ENCODE assay signal across 8 mouse cellular contexts in the genomic region with DNA sequence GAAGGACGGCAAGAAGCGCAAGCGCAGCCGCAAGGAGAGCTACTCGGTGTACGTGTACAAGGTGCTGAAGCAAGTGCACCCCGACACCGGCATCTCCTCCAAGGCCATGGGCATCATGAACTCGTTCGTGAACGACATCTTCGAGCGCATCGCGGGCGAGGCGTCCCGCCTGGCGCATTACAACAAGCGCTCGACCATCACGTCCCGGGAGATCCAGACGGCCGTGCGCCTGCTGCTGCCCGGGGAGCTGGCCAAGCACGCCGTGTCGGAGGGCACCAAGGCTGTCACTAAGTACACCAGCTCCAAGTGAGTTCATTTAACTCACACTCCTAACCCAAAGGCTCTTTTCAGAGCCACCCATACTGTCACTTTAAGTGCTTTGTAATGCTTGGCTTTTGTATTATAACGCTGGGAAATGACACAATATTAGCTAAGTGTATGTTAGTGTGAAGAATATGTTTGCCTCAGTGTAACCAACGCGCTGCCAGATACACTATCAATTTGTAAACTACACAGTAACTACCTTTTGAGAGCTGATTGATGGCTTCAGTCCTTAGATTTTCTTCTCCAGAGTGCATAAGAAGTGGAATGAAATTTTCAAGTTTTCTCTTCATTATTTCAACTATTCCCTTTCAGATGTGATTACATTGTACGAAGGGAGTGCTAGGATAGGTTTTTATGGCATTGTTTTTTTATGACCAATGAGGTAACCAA. TPM values are rescaled to one million over a fixed set of nuclear protein-coding genes. Genes with fewer than 3 reads are reported as not detected.
A peak's percentile ranks its signal among the peaks of the same experiment; 100 is the strongest.
DNase-seq lines count a peak whose midpoint lies in the region; ATAC-seq and TF ChIP-seq lines count a peak whose summit lies in the region.
"Not testable (repeated sequence)": the region's sequence is repeated elsewhere in the genome, so short reads cannot be mapped to it uniquely, and the experiment has no call there.
"Had no signal": no experiment of that assay in that cellular context is flagged by ENCODE, and none has a peak within 500 bp of the region (broad histone marks: within the 10 kb centered on the region; RNA-seq: fewer than 3 reads in every experiment).

No protein-coding gene starts in this region.

- H3K36me3 ChIP-seq in embryonic facial prominence, embryonic 14.5 days (ENCODE audit: control insufficient read depth, insufficient read depth, low read length); heart, embryonic 11.5 days (ENCODE audit: control insufficient read depth, insufficient read depth, low read length); limb, embryonic 15.5 days: not testable (repeated sequence)

- not testable (repeated sequence) for H3K9me3 ChIP-seq in embryonic facial prominence, embryonic 14.5 days (ENCODE audit: control insufficient read depth, low read length); heart, embryonic 11.5 days (replicated peaks; ENCODE audit: control insufficient read depth, low read length); limb, embryonic 15.5 days

- not testable (repeated sequence) for ATAC-seq in embryonic facial prominence, embryonic 14.5 days (ENCODE audit: low read depth); heart, embryonic 11.5 days (replicated peaks; ENCODE audit: insufficient number of reproducible peaks, low FRiP score, low TSS enrichment); limb, embryonic 15.5 days (ENCODE audit: insufficient number of reproducible peaks, low FRiP score, low TSS enrichment, low read depth)
- peak; percentile 2 for ATAC-seq in inflammation-experienced regulatory T-cells, adult 6 months
- peak; percentile 23 for ATAC-seq in megakaryocyte progenitor cell, adult 5-6 weeks (replicated peaks; ENCODE audit: poor library complexity)

- peak overlapping the region; percentile 76 for H3K9ac ChIP-seq in embryonic facial prominence, embryonic 14.5 days (ENCODE audit: low read depth, low read length)
- peak overlapping the region; percentile 78 for H3K9ac ChIP-seq in heart, embryonic 11.5 days (ENCODE audit: low read depth, low read length)
- peak overlapping the region; percentile 40 for H3K9ac ChIP-seq in limb, embryonic 15.5 days

- not testable (repeated sequence) for H3K4me1 ChIP-seq in bone marrow, adult 2 months (ENCODE audit: control insufficient read depth, insufficient read depth, low read length); embryonic facial prominence, embryonic 14.5 days (ENCODE audit: control insufficient read depth, insufficient read depth, low read length); heart, embryonic 11.5 days (ENCODE audit: control insufficient read depth, insufficient read depth, low read length); olfactory bulb, adult 2 months (ENCODE audit: control insufficient read depth, insufficient read depth, low read length)
- peaks cover 23% of the 10 kb centered on the region for H3K4me1 ChIP-seq in limb, embryonic 15.5 days

- not testable (repeated sequence) for TF ChIP-seq CTCF in bone marrow, adult 2 months (IDR thresholded peaks at IDR 0.05; ENCODE audit: control insufficient read depth, insufficient read depth, low read length); olfactory bulb, adult 2 months (IDR thresholded peaks at IDR 0.05; ENCODE audit: insufficient read depth, low read depth, low read length)

- under 1% methylated on average over 17 of the region's 34 CpGs for WGBS in bone marrow, adult 2 months
- under 1% methylated on average over 11 of the region's 34 CpGs for WGBS in embryonic facial prominence, embryonic 14.5 days
- 4% methylated on average over 10 of the region's 34 CpGs for WGBS in heart, embryonic 11.5 days (ENCODE audit: insufficient replicate concordance)
- under 1% methylated on average over 17 of the region's 34 CpGs for WGBS in limb, embryonic 15.5 days
- WGBS in olfactory bulb, adult 2 months = under 1% methylated on average over 17 of the region's 34 CpGs

- H3K4me3 ChIP-seq in bone marrow, adult 2 months (replicated peaks; ENCODE audit: control insufficient read depth, low read depth, low read length) = peak overlapping the region; percentile 59
- H3K4me3 ChIP-seq in embryonic facial prominence, embryonic 14.5 days (ENCODE audit: low read depth, low read length) = peak overlapping the region; percentile 52
- peak overlapping the region; percentile 51 for H3K4me3 ChIP-seq in heart, embryonic 11.5 days (ENCODE audit: low read depth, low read length)
- H3K4me3 ChIP-seq in limb, embryonic 15.5 days = peak overlapping the region; percentile 43
- H3K4me3 ChIP-seq in olfactory bulb, adult 2 months (ENCODE audit: insufficient read depth, low read depth, low read length) = peak overlapping the region; percentile 54

- peak overlapping the region; percentile 97 for H3K27ac ChIP-seq in bone marrow, adult 2 months (ENCODE audit: control insufficient read depth, insufficient read depth, low read depth, low read length, poor library complexity)
- peak overlapping the region; percentile 95 for H3K27ac ChIP-seq in embryonic facial prominence, embryonic 14.5 days (replicated peaks; ENCODE audit: low read depth, low read length)
- H3K27ac ChIP-seq in heart, embryonic 11.5 days (ENCODE audit: low read depth, low read length) = peak overlapping the region; percentile 96
- peak overlapping the region; percentile 94 for H3K27ac ChIP-seq in limb, embryonic 15.5 days
- H3K27ac ChIP-seq in olfactory bulb, adult 2 months (ENCODE audit: insufficient read depth, low read depth, low read length) = peak overlapping the region; percentile 96

- peak; percentile 26 for DNase-seq in embryonic facial prominence, embryonic 14.5 days (ENCODE audit: low spot score)

- not testable (repeated sequence) for H3K27me3 ChIP-seq in embryonic facial prominence, embryonic 14.5 days (replicated peaks; ENCODE audit: control insufficient read depth, insufficient read depth, low read length); heart, embryonic 11.5 days (ENCODE audit: control insufficient read depth, insufficient read depth, low read length); limb, embryonic 15.5 days

- H3K4me2 ChIP-seq in embryonic facial prominence, embryonic 14.5 days (ENCODE audit: low read depth, low read length) = peak overlapping the region; percentile 75
- H3K4me2 ChIP-seq in heart, embryonic 11.5 days = peak overlapping the region; percentile 75
- H3K4me2 ChIP-seq in limb, embryonic 15.5 days = peak overlapping the region; percentile 53

- TF ChIP-seq POLR2A in bone marrow, adult 2 months (IDR thresholded peaks at IDR 0.05; ENCODE audit: borderline replicate concordance, control insufficient read depth, low read depth, low read length) = peak; percentile 98; the same call in 1 of the 2 replicates
- not testable (repeated sequence) for TF ChIP-seq POLR2A in olfactory bulb, adult 2 months (IDR thresholded peaks at IDR 0.05; ENCODE audit: insufficient read depth, low read depth, low read length)

RNA-seq across cellular contexts. Expression of a gene that starts 0.5 kb away (rescaled TPM):
- 65.5 and 109 TPM in 2 replicates for polyA plus RNA-seq in bone marrow, adult 2 months (2011; ENCODE audit: insufficient read depth, insufficient read length, low replicate concordance, missing spikeins)
- 5.1 and 5.3 TPM in 2 replicates for polyA plus RNA-seq in embryonic facial prominence, embryonic 14.5 days (2014; fragmentation: Nextera tagmentation; extraction: Ambion mirVana)
- 2.3 and 6.5 TPM in 2 replicates for polyA plus RNA-seq in heart, embryonic 11.5 days (2014; fragmentation: Nextera tagmentation; extraction: Ambion mirVana)
- 10 to 100 TPM in 1 of 3 experiments, 1 to 10 TPM in 2; 2.4 to 13.2 (median 9.8) TPM for polyA plus RNA-seq in inflammation-experienced regulatory T-cells, adult 6 months (2017; shearing (Covaris generic))
- polyA plus RNA-seq in limb, embryonic 15.5 days (2015; fragmentation: Nextera tagmentation; extraction: Ambion mirVana) = 5.5 and 6.0 TPM in 2 replicates
- 285 and 322 TPM in 2 replicates for total RNA-seq in megakaryocyte progenitor cell, adult 5-6 weeks (2015)
- total RNA-seq in megakaryocyte progenitor cell, adult 5-6 weeks (2017) = 1,174 and 1,244 TPM in 2 replicates
- polyA plus RNA-seq in olfactory bulb, adult 2 months (2012; ENCODE audit: insufficient read depth, insufficient read length, low replicate concordance, missing spikeins) = not detected in 2 replicates

RNA-seq across cellular contexts. Expression of a gene that starts 0.6 kb away (rescaled TPM):
- polyA plus RNA-seq in bone marrow, adult 2 months (2011; ENCODE audit: insufficient read depth, insufficient read length, low replicate concordance, missing spikeins) = 12.5 and 23.9 TPM in 2 replicates
- 93.4 and 108 TPM in 2 replicates for polyA plus RNA-seq in embryonic facial prominence, embryonic 14.5 days (2014; fragmentation: Nextera tagmentation; extraction: Ambion mirVana)
- 27.6 and 34.5 TPM in 2 replicates for polyA plus RNA-seq in heart, embryonic 11.5 days (2014; fragmentation: Nextera tagmentation; extraction: Ambion mirVana)
- polyA plus RNA-seq in inflammation-experienced regulatory T-cells, adult 6 months (2017; shearing (Covaris generic)) = 100 to 1,000 TPM in 1 of 3 experiments, 10 to 100 TPM in 1, 1 to 10 TPM in 1; 5.9 to 223 (median 14.6) TPM
- polyA plus RNA-seq in limb, embryonic 15.5 days (2015; fragmentation: Nextera tagmentation; extraction: Ambion mirVana) = 68.7 and 88.5 TPM in 2 replicates
- total RNA-seq in megakaryocyte progenitor cell, adult 5-6 weeks (2015) = 5.3 and 9.4 TPM in 2 replicates
- 249 and 287 TPM in 2 replicates for total RNA-seq in megakaryocyte progenitor cell, adult 5-6 weeks (2017)
- not detected in 2 replicates for polyA plus RNA-seq in olfactory bulb, adult 2 months (2012; ENCODE audit: insufficient read depth, insufficient read length, low replicate concordance, missing spikeins)

RNA-seq across cellular contexts. Expression of a gene that starts 2.3 kb away (rescaled TPM):
- 32.4 and 40.5 TPM in 2 replicates for polyA plus RNA-seq in bone marrow, adult 2 months (2011; ENCODE audit: insufficient read depth, insufficient read length, low replicate concordance, missing spikeins)
- polyA plus RNA-seq in embryonic facial prominence, embryonic 14.5 days (2014; fragmentation: Nextera tagmentation; extraction: Ambion mirVana) = 3.6 and 4.1 TPM in 2 replicates
- polyA plus RNA-seq in heart, embryonic 11.5 days (2014; fragmentation: Nextera tagmentation; extraction: Ambion mirVana) = 1.3 and 2.6 TPM in 2 replicates
- not detected for polyA plus RNA-seq in inflammation-experienced regulatory T-cells, adult 6 months (2017; shearing (Covaris generic))
- 2.9 and 5.8 TPM in 2 replicates for polyA plus RNA-seq in limb, embryonic 15.5 days (2015; fragmentation: Nextera tagmentation; extraction: Ambion mirVana)
- 321 and 327 TPM in 2 replicates for total RNA-seq in megakaryocyte progenitor cell, adult 5-6 weeks (2015)
- total RNA-seq in megakaryocyte progenitor cell, adult 5-6 weeks (2017) = 466 and 575 TPM in 2 replicates
- polyA plus RNA-seq in olfactory bulb, adult 2 months (2012; ENCODE audit: insufficient read depth, insufficient read length, low replicate concordance, missing spikeins) = not detected in 2 replicates

RNA-seq across cellular contexts. Expression of a gene that starts 2.5 kb away (rescaled TPM):
- 2.6 and 4.3 TPM in 2 replicates for polyA plus RNA-seq in bone marrow, adult 2 months (2011; ENCODE audit: insufficient read depth, insufficient read length, low replicate concordance, missing spikeins)
- polyA plus RNA-seq in embryonic facial prominence, embryonic 14.5 days (2014; fragmentation: Nextera tagmentation; extraction: Ambion mirVana) = 1.6 and 2.8 TPM in 2 replicates
- polyA plus RNA-seq in heart, embryonic 11.5 days (2014; fragmentation: Nextera tagmentation; extraction: Ambion mirVana) = 0.44 and 1.3 TPM in 2 replicates
- polyA plus RNA-seq in inflammation-experienced regulatory T-cells, adult 6 months (2017; shearing (Covaris generic)) = under 1 TPM in 1 of 3 experiments, not detected in 2; 0.99 TPM
- 0.89 and 2.3 TPM in 2 replicates for polyA plus RNA-seq in limb, embryonic 15.5 days (2015; fragmentation: Nextera tagmentation; extraction: Ambion mirVana)
- total RNA-seq in megakaryocyte progenitor cell, adult 5-6 weeks (2015) = 1.9 and 3.4 TPM in 2 replicates
- total RNA-seq in megakaryocyte progenitor cell, adult 5-6 weeks (2017) = 229 and 1,060 TPM in 2 replicates
- not detected in 2 replicates for polyA plus RNA-seq in olfactory bulb, adult 2 months (2012; ENCODE audit: insufficient read depth, insufficient read length, low replicate concordance, missing spikeins)

RNA-seq across cellular contexts. Expression of a gene that starts 3.9 kb away (rescaled TPM):
- 7.1 and 11.3 TPM in 2 replicates for polyA plus RNA-seq in bone marrow, adult 2 months (2011; ENCODE audit: insufficient read depth, insufficient read length, low replicate concordance, missing spikeins)
- 5.2 and 7.2 TPM in 2 replicates for polyA plus RNA-seq in embryonic facial prominence, embryonic 14.5 days (2014; fragmentation: Nextera tagmentation; extraction: Ambion mirVana)
- polyA plus RNA-seq in heart, embryonic 11.5 days (2014; fragmentation: Nextera tagmentation; extraction: Ambion mirVana) = 2.9 and 4.6 TPM in 2 replicates
- polyA plus RNA-seq in inflammation-experienced regulatory T-cells, adult 6 months (2017; shearing (Covaris generic)) = 1 to 10 TPM in 1 of 3 experiments, under 1 TPM in 1, not detected in 1; 0.56 to 1.3 TPM
- polyA plus RNA-seq in limb, embryonic 15.5 days (2015; fragmentation: Nextera tagmentation; extraction: Ambion mirVana) = 5.8 and 6.5 TPM in 2 replicates
- total RNA-seq in megakaryocyte progenitor cell, adult 5-6 weeks (2015) = 105 and 131 TPM in 2 replicates
- total RNA-seq in megakaryocyte progenitor cell, adult 5-6 weeks (2017) = 118 and 137 TPM in 2 replicates
- not detected in 2 replicates for polyA plus RNA-seq in olfactory bulb, adult 2 months (2012; ENCODE audit: insufficient read depth, insufficient read length, low replicate concordance, missing spikeins)
- polyA plus RNA-seq: activated CD4-positive, CD25-positive, alpha-beta regulatory T cell, adult 4 months had no signal
